Mouse (Mus musculus) adrenal gland, postnatal 36 days (tissue): ENCODE data around the gene Cnp. TPM values are rescaled to one million over a fixed set of nuclear protein-coding genes. Genes with fewer than 3 reads are reported as not detected.

Experiments
- DNase-seq, 2 experiments: peaks; one replicate each; pipeline ENCODE4 v3.0.0; 2021; ENCODE audit warnings: mixed read lengths in 1 of 2
- total RNA-seq, 2 experiments: library from RNA; stranded (reverse); gene quantifications; 2 replicates each; pipeline ENCODE4 v1.2.3; 2021

Gene Cnp
- total RNA-seq, 2 experiments from 2014 or later, result 46.5 to 60.7 TPM

GRCm38 (mm10) chr11:100622714-100623113 lies 48.0 kb downstream of the Cnp start:
- DNase-seq, result peak; percentile 97

GRCm38 (mm10) chr11:100623867-100624266 lies 49.2 kb downstream of the Cnp start:
- DNase-seq, result peak; percentile 37 to 64

GRCm38 (mm10) chr11:100625754-100626700 lies 51.3 kb downstream of the Cnp start:
- DNase-seq, result no peak

- peak; percentile 84 to 89 for DNase-seq
These were observed 52.0 kb downstream of the Cnp start for GRCm38 (mm10) chr11:100626701-100627195.

GRCm38 (mm10) chr11:100628056-100628455 lies 53.4 kb downstream of the Cnp start:
- DNase-seq, result no peak

- no peak for DNase-seq
These were observed 54.2 kb downstream of the Cnp start for GRCm38 (mm10) chr11:100628862-100629352.

GRCm38 (mm10) chr11:100634530-100634929 lies 59.8 kb downstream of the Cnp start:
- DNase-seq, result no peak

- peak; percentile 65 to 66 for DNase-seq
These were observed 65.6 kb downstream of the Cnp start for GRCm38 (mm10) chr11:100640159-100640906.

Other genes with a start within 250 kb of the Cnp start
- gene Gast, start 240.5 kb upstream of the Cnp start, total RNA-seq, result not detected
- 10 to 100 TPM; 36.0 to 43.8 TPM for gene Hap1, start 218.8 kb upstream of the Cnp start, total RNA-seq
- 10 to 100 TPM; 73.9 to 87.1 TPM for gene Jup, start 177.1 kb upstream of the Cnp start, total RNA-seq
- 10 to 100 TPM; 26.3 to 40.5 TPM for gene P3h4, start 160.1 kb upstream of the Cnp start, total RNA-seq
- 10 to 100 TPM; 23.7 to 27.2 TPM for gene Fkbp10, start 159.2 kb upstream of the Cnp start, total RNA-seq
- gene Nt5c3b, start 133.1 kb upstream of the Cnp start, total RNA-seq, result 10 to 100 TPM; 53.8 to 58.2 TPM
- 1 to 10 TPM in 1 of 2 experiments, under 1 TPM in 1; 0.63 to 1.2 TPM for gene Klhl10, start 133.0 kb upstream of the Cnp start, total RNA-seq
- 10 to 100 TPM; 56.2 to 58.2 TPM for gene Klhl11, start 102.2 kb upstream of the Cnp start, total RNA-seq
- 1,000 to 10,000 TPM; 1,688 to 2,194 TPM for gene Acly, start 46.9 kb upstream of the Cnp start, total RNA-seq
- gene Ttc25, start 29.3 kb upstream of the Cnp start, total RNA-seq, result 1 to 10 TPM; 5.6 to 7.7 TPM
- 10 to 100 TPM; 32.9 to 43.6 TPM for gene Nkiras2, start 44.3 kb downstream of the Cnp start, total RNA-seq
- gene Dnajc7, start 45.3 kb downstream of the Cnp start, total RNA-seq, result 100 to 1,000 TPM; 207 to 222 TPM
- gene Zfp385c, start 117.6 kb downstream of the Cnp start, total RNA-seq, result under 1 TPM; 0.13 to 0.43 TPM
- gene Dhx58, start 129.4 kb downstream of the Cnp start, total RNA-seq, result 10 to 100 TPM; 39.5 to 60.6 TPM
- 10 to 100 TPM; 44.5 to 45.5 TPM for gene Kat2a, start 137.6 kb downstream of the Cnp start, total RNA-seq
- not detected for gene Hspb9, start 138.9 kb downstream of the Cnp start, total RNA-seq
- 100 to 1,000 TPM; 172 to 187 TPM for gene Rab5c, start 163.3 kb downstream of the Cnp start, total RNA-seq
- under 1 TPM; 0.10 to 0.13 TPM for gene Kcnh4, start 185.0 kb downstream of the Cnp start, total RNA-seq
- gene Hcrt, start 188.0 kb downstream of the Cnp start, total RNA-seq, result not detected
- 10 to 100 TPM; 18.8 to 25.8 TPM for gene Ghdc, start 196.1 kb downstream of the Cnp start, total RNA-seq